Mouse (Mus musculus): Measurements from ENCODE around the gene Sv2b. TPM values are rescaled to one million over a fixed set of nuclear protein-coding genes. Genes with fewer than 3 reads are reported as not detected.

Sv2b gene
- polyA plus RNA-seq, 1 experiment from 2014 or later, result 0.85 TPM

DNA sequence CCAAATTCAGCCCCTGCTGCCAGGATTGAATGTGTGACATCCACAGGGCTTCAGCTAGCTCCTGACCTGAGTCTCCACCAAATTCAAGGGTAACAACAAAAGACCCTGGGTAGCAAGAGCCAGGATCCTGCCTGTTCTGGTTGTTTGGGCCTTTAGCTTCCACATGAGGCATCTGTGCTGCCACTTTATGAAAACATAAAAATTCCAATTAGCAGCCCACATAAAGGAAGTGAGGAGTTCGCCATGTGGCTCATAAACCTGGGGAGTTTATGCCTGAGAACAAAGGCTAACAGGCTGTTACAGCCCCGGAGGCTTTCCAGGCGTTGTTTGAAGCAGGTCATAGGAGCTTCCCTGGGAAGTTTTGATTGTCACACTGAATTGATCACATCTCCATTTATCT lies 49.1 kb downstream of the Sv2b start:
- no peaks in the 10 kb centered on the region for H3K36me3 ChIP-seq (ENCODE audit: control insufficient read depth, insufficient read depth, low read length)
- H3K4me3 ChIP-seq (ENCODE audit: low read depth, low read length), result no peak overlapping the region
- DNase-seq (ENCODE audit: low spot score) (no peak), ATAC-seq (ENCODE audit: low FRiP score) (no peak)
- no peaks in the 10 kb centered on the region for H3K4me1 ChIP-seq (replicated peaks; ENCODE audit: control insufficient read depth, insufficient read depth, low read length)
- 76% methylated on average over 3 of the region's 3 CpGs for WGBS
- H3K4me2 ChIP-seq (replicated peaks; ENCODE audit: low read depth, low read length), result no peak overlapping the region
- no peaks in the 10 kb centered on the region for H3K9me3 ChIP-seq (ENCODE audit: control insufficient read depth, low read length)
- H3K27ac ChIP-seq (ENCODE audit: low read depth, low read length), result no peak overlapping the region
- no peaks in the 10 kb centered on the region for H3K27me3 ChIP-seq (ENCODE audit: control insufficient read depth, insufficient read depth, low read length)
- H3K9ac ChIP-seq (ENCODE audit: low read depth, low read length), result no peak overlapping the region

DNA sequence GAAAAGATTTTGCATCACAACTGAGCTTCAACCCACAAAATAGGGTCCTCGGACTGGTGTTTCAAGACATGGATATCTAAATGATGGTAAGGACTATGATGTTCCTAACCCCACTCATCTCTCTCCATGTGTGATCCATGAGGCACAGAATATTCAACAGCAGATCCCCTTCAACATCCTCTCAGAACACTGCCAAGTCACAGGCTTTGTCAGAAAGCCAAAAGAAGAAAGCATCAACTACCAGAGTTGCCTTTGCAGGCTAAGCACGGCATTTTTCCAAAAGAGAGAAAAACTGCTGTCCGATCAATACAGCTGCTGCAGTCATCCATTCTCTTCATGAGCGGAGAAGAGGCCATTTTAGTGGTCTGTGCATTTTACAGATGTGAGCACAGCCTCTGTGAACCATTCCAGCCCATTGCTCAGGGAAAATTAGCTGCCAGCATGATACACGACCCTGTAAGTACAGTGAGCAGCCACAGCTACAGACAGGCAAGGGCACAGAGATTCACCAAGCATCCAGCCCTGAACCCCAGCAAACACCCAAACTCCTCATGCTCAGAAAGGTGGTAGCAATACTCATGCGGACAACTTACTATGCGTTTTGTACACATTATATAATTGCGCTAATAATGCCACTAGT lies 55.3 kb downstream of the Sv2b start:
- H3K9me3 ChIP-seq (ENCODE audit: control insufficient read depth, low read length), result no peaks in the 10 kb centered on the region
- WGBS, result 88% methylated on average over 8 of the region's 8 CpGs
- no peak for ATAC-seq (ENCODE audit: low FRiP score)
- H3K4me1 ChIP-seq (replicated peaks; ENCODE audit: control insufficient read depth, insufficient read depth, low read length), result no peaks in the 10 kb centered on the region
- H3K4me2 ChIP-seq (replicated peaks; ENCODE audit: low read depth, low read length), result no peak overlapping the region
- no peaks in the 10 kb centered on the region for H3K36me3 ChIP-seq (ENCODE audit: control insufficient read depth, insufficient read depth, low read length)
- no peak overlapping the region for H3K4me3 ChIP-seq (ENCODE audit: low read depth, low read length)
- H3K27me3 ChIP-seq (ENCODE audit: control insufficient read depth, insufficient read depth, low read length), result no peaks in the 10 kb centered on the region
- H3K9ac ChIP-seq (ENCODE audit: low read depth, low read length), result no peak overlapping the region
- no peak for DNase-seq (ENCODE audit: low spot score)
- H3K27ac ChIP-seq (ENCODE audit: low read depth, low read length), result no peak overlapping the region

DNA sequence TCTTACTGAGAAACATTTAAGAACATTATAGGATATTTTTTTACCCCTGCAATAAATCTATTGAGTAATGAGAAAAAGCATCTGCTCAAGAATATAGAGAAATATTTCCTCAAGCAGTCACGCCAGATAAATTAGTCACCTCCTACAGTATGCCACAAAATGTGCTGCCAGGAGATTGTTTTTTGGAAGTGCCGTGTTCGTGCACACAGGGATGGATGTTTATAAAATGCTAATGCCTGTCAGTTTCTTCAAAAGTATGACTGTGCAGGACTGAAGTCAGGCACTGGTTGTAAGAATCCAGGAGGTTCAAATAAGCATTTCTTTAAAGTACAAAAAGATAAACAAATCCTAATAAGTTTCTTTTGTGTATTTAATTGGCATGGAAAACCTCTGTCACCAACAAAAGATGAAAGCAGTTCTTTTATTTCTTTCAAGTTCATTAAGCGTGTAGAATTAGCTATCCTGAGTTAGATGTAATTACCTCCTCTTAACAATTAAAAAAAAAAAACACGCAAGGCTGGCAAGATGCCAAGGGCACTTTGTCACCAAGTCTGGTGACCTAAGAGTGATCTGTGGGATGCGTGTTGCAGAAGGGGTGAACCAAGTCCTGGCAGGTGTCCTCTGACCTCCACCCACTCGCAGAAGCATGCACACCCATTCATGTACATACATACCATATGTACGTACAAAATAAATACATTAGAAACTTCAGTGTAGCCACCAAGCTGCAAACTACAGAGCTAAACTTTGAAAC lies 68.1 kb downstream of the Sv2b start:
- no peaks in the 10 kb centered on the region for H3K27me3 ChIP-seq (ENCODE audit: control insufficient read depth, insufficient read depth, low read length)

DNA sequence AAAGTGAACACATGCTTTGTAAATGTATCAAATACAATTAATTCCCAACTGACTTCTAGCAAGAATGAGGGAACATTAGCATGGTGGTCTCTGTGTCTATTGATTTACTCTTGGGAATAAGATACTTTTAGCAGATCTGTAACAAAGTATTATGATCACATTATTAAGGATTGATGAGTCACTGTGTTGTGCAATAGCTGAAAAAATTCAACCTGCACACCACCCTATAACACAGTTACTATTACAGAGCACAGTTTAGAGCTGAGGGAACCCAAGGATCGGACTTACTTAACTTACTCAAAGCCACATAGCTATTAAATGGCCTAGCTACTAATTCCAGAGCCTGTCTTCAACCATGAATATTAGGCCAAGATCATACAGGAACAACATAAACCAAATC lies 72.7 kb downstream of the Sv2b start:
- ATAC-seq (ENCODE audit: low FRiP score) (no peak), DNase-seq (ENCODE audit: low spot score) (no peak)
- Histone ChIP-seq H3K4me2 (replicated peaks; ENCODE audit: low read depth, low read length) (no peak overlapping the region), H3K9ac (ENCODE audit: low read depth, low read length) (no peak overlapping the region), H3K27ac (ENCODE audit: low read depth, low read length) (no peak overlapping the region), H3K4me3 (ENCODE audit: low read depth, low read length) (no peak overlapping the region), H3K27me3 (ENCODE audit: control insufficient read depth, insufficient read depth, low read length) (no peaks in the 10 kb centered on the region), H3K9me3 (ENCODE audit: control insufficient read depth, low read length) (no peaks in the 10 kb centered on the region), H3K4me1 (replicated peaks; ENCODE audit: control insufficient read depth, insufficient read depth, low read length) (no peaks in the 10 kb centered on the region), H3K36me3 (ENCODE audit: control insufficient read depth, insufficient read depth, low read length) (no peaks in the 10 kb centered on the region)
- 76% methylated on average over 1 of the region's 1 CpGs for WGBS

More for the DNA sequence above, 68.1 kb downstream of the Sv2b start:
- 61% methylated on average over 8 of the region's 8 CpGs for whole genome bisulfite sequencing
- Histone ChIP-seq H3K9ac (ENCODE audit: low read depth, low read length) (no peak overlapping the region), H3K9me3 (ENCODE audit: control insufficient read depth, low read length) (no peaks in the 10 kb centered on the region), H3K4me2 (replicated peaks; ENCODE audit: low read depth, low read length) (no peak overlapping the region), H3K27ac (ENCODE audit: low read depth, low read length) (no peak overlapping the region), H3K4me3 (ENCODE audit: low read depth, low read length) (no peak overlapping the region), H3K36me3 (ENCODE audit: control insufficient read depth, insufficient read depth, low read length) (no peaks in the 10 kb centered on the region), H3K4me1 (replicated peaks; ENCODE audit: control insufficient read depth, insufficient read depth, low read length) (no peaks in the 10 kb centered on the region)
- no peak for ATAC-seq (ENCODE audit: low FRiP score)
- DNase-seq (ENCODE audit: low spot score), result no peak

DNA sequence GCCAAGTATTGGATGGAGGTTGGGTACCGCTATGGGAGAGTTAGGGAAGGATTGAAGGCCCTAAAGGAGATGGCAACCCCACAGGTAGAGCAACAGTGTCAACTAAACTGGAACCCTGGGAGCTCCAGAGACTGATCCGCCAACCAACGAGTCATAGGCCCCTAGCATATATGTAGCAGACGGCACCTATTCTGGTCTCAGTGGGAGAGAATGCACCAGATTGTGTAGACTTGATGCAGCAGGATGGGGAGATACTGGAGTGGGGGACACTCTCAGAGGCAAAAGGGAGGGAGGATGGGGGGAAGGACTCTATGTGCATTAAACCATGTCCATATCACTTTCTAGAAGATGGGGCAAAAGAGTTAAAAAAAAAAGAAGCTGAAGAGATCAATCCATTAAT lies 84.9 kb downstream of the Sv2b start:
- Histone ChIP-seq H3K27ac (ENCODE audit: low read depth, low read length) (no peak overlapping the region), H3K4me3 (ENCODE audit: low read depth, low read length) (no peak overlapping the region), H3K27me3 (ENCODE audit: control insufficient read depth, insufficient read depth, low read length) (no peaks in the 10 kb centered on the region), H3K9me3 (ENCODE audit: control insufficient read depth, low read length) (no peaks in the 10 kb centered on the region), H3K9ac (ENCODE audit: low read depth, low read length) (no peak overlapping the region), H3K36me3 (ENCODE audit: control insufficient read depth, insufficient read depth, low read length) (no peaks in the 10 kb centered on the region), H3K4me1 (replicated peaks; ENCODE audit: control insufficient read depth, insufficient read depth, low read length) (no peaks in the 10 kb centered on the region), H3K4me2 (replicated peaks; ENCODE audit: low read depth, low read length) (no peak overlapping the region)
- 84% methylated on average over 4 of the region's 4 CpGs for WGBS
- ATAC-seq (ENCODE audit: low FRiP score), result no peak
- no peak for DNase-seq (ENCODE audit: low spot score)

DNA sequence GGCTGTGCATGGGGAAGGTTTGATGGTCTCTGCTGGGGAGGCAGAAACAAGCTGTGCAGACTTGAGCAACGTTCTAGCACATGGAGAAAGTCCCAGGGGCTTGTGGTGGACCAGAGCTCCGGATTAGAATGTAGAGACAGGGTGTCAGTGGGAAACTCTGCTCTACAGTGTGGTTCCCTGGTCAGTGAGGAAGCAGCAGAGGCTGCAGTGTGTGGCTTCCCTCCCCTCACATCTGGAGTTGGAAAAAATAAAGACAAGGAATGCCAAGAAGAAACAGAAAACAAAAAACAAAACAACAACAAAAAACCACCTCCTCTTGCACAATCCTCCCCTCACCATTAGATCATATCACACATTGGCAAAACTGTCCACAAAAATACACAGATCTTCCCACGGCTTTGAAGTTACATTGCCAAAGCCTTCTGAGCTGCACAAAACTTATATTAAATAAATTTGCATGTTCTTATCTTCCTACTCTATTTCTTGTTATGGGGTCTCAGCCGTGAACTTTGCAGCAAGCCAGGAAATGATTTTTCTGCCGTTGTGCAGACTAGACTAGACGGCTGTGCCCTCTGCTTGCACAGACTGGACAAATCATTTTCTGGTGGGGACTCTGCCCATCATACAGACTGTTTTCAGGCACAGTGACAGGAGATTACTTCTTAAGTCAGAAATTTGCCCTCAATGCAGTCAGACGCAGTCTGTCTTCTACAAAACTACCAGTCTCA lies 86.2 kb downstream of the Sv2b start:
- H3K9me3 ChIP-seq (ENCODE audit: control insufficient read depth, low read length), result no peaks in the 10 kb centered on the region
- no peak for ATAC-seq (ENCODE audit: low FRiP score)
- no peak overlapping the region for H3K9ac ChIP-seq (ENCODE audit: low read depth, low read length)
- H3K27me3 ChIP-seq (ENCODE audit: control insufficient read depth, insufficient read depth, low read length), result no peaks in the 10 kb centered on the region
- no peak overlapping the region for H3K4me2 ChIP-seq (replicated peaks; ENCODE audit: low read depth, low read length)
- DNase-seq (ENCODE audit: low spot score), result no peak
- no peak overlapping the region for H3K27ac ChIP-seq (ENCODE audit: low read depth, low read length)
- WGBS, result 78% methylated on average over 7 of the region's 7 CpGs
- no peaks in the 10 kb centered on the region for H3K4me1 ChIP-seq (replicated peaks; ENCODE audit: control insufficient read depth, insufficient read depth, low read length)
- H3K4me3 ChIP-seq (ENCODE audit: low read depth, low read length), result no peak overlapping the region
- no peaks in the 10 kb centered on the region for H3K36me3 ChIP-seq (ENCODE audit: control insufficient read depth, insufficient read depth, low read length)

DNA sequence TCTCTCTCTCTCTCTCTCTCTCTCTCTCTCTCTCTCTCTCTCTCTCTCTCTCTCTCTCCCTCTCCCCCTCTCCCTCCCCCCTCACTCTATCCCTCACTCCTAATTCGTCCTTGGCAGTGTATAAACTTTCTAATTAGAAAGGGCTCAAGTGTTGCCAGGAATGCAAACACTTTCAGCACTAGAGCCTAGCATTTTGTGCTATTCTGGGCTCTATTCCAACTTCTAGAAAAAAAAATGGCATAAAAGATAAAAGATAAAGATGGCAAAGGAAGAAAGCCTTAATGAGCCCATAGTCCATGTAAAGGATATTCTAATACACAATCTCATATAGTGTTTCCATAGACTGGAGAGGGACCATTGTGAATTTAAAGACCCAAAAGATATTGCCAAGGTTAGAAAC lies 88.3 kb downstream of the Sv2b start:
- H3K27me3 ChIP-seq (ENCODE audit: control insufficient read depth, insufficient read depth, low read length), result no peaks in the 10 kb centered on the region
- no peak overlapping the region for H3K4me2 ChIP-seq (replicated peaks; ENCODE audit: low read depth, low read length)
- DNase-seq (ENCODE audit: low spot score), result no peak
- no peaks in the 10 kb centered on the region for H3K4me1 ChIP-seq (replicated peaks; ENCODE audit: control insufficient read depth, insufficient read depth, low read length)
- H3K27ac ChIP-seq (ENCODE audit: low read depth, low read length), result no peak overlapping the region
- no peak for ATAC-seq (ENCODE audit: low FRiP score)
- H3K4me3 ChIP-seq (ENCODE audit: low read depth, low read length), result no peak overlapping the region
- H3K9ac ChIP-seq (ENCODE audit: low read depth, low read length), result no peak overlapping the region
- 53% methylated on average over 1 of the region's 1 CpGs for WGBS
- H3K36me3 ChIP-seq (ENCODE audit: control insufficient read depth, insufficient read depth, low read length), result no peaks in the 10 kb centered on the region
- no peaks in the 10 kb centered on the region for H3K9me3 ChIP-seq (ENCODE audit: control insufficient read depth, low read length)

DNA sequence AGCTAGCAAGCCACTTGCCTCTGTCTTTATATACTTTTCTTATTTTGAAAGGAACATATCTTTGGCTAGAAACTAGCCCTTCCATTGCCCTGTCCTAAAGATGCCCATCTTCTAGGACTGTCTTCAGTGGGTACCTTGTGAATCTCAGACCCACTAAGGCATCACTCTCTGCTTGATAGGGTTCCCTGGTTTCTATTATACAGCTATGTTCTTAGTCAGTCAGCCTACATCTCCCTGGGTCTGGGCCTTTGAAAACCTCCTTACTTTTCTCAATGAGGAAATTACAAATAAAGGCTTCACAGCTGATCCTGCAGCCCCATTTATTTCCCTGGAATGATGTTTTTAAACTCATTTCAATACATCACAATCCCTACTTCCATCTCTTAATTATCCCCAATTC lies 88.8 kb downstream of the Sv2b start:
- no peak overlapping the region for H3K9ac ChIP-seq (ENCODE audit: low read depth, low read length)
- no peaks in the 10 kb centered on the region for H3K9me3 ChIP-seq (ENCODE audit: control insufficient read depth, low read length)
- H3K4me3 ChIP-seq (ENCODE audit: low read depth, low read length), result no peak overlapping the region
- H3K27ac ChIP-seq (ENCODE audit: low read depth, low read length), result no peak overlapping the region
- no peak overlapping the region for H3K4me2 ChIP-seq (replicated peaks; ENCODE audit: low read depth, low read length)
- H3K4me1 ChIP-seq (replicated peaks; ENCODE audit: control insufficient read depth, insufficient read depth, low read length), result no peaks in the 10 kb centered on the region
- DNase-seq (ENCODE audit: low spot score) (no peak), ATAC-seq (ENCODE audit: low FRiP score) (no peak)
- no peaks in the 10 kb centered on the region for H3K36me3 ChIP-seq (ENCODE audit: control insufficient read depth, insufficient read depth, low read length)
- H3K27me3 ChIP-seq (ENCODE audit: control insufficient read depth, insufficient read depth, low read length), result no peaks in the 10 kb centered on the region

DNA sequence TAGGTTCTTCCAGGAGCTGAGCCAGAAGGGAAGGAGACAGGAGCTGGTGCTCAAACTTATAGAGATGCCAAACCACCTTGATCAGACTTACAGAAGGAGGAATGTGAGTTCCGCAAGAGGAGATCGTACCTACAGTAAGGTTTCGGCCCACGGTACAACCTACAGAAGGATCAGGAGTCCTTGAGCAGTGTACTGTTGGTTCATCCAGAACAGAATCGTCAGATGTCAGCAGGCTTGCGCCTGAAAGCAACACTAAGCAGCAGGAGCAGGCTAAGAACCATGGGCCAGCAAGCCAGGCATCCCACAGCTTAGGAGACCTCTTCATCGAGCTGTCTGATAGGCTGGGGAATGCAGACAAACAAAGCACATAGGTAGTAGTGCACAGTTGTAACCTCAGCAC lies 92.9 kb downstream of the Sv2b start:
- H3K9me3 ChIP-seq (ENCODE audit: control insufficient read depth, low read length), result no peaks in the 10 kb centered on the region
- no peak overlapping the region for H3K9ac ChIP-seq (ENCODE audit: low read depth, low read length)
- H3K4me2 ChIP-seq (replicated peaks; ENCODE audit: low read depth, low read length), result no peak overlapping the region
- no peak overlapping the region for H3K4me3 ChIP-seq (ENCODE audit: low read depth, low read length)
- no peaks in the 10 kb centered on the region for H3K4me1 ChIP-seq (replicated peaks; ENCODE audit: control insufficient read depth, insufficient read depth, low read length)
- DNase-seq (ENCODE audit: low spot score), result no peak
- no peak for ATAC-seq (ENCODE audit: low FRiP score)
- no peak overlapping the region for H3K27ac ChIP-seq (ENCODE audit: low read depth, low read length)
- no peaks in the 10 kb centered on the region for H3K36me3 ChIP-seq (ENCODE audit: control insufficient read depth, insufficient read depth, low read length)
- WGBS, result 88% methylated on average over 7 of the region's 7 CpGs
- no peaks in the 10 kb centered on the region for H3K27me3 ChIP-seq (ENCODE audit: control insufficient read depth, insufficient read depth, low read length)

All from hindbrain, embryonic 11.5 days (tissue).